Mouse (Mus musculus): Measurements from ENCODE around the gene Ccnd2. TPM values are rescaled to one million over a fixed set of nuclear protein-coding genes. Genes with fewer than 3 reads are reported as not detected.

The Ccnd2 gene
- total and polyA plus RNA-seq, 3 experiments, result 67.3 to 407 (median 198) TPM

DNA sequence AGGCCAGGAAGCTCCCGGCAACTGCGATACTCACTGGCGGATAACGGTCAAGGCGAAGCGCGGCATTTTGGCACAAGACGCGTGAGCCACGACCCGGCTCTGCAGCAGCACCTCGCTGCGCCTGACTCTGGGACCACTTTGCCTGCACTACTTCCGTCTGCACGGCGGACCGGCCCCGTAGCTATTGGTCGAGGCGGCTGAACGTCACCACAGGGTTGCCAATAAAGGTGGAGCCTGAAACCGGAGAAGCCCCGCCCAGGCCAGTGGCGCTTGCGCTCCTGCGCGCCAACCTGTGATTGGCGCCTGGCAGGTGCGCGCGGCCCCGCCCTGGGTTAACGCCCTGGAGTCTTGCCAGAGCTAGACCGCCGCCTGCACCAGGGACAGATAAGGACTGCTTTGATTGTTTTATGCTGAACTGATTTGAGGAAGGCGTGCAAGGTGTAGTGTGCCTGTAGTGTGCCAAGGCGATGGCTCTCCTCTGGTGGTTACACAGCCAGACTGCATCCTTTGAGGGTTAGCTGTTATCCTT lies 42.5 kb downstream of the Ccnd2 start, which contains the start of gene Tigar:
Tigar (minus strand) TSS at position 156 of the 529 bp plus-strand sequence.
- no peaks in the 10 kb centered on the region for H3K36me3 ChIP-seq (ENCODE audit: control insufficient read depth in 1 of 2, insufficient read depth in 2 of 2, low read length in 2 of 2)
- peak; percentile 98 for DNase-seq (ENCODE audit: low read depth, low spot score)
- H3K79me2 ChIP-seq (ENCODE audit: control insufficient read depth, insufficient read depth, low read length, poor library complexity), result no peaks in the 10 kb centered on the region
- H3K4me1 ChIP-seq (ENCODE audit: control insufficient read depth in 1 of 2, insufficient read depth in 2 of 2, low read length in 2 of 2), result peaks cover 0 to 7% of the 10 kb centered on the region in 2 experiments; a peak in 2 of 4 replicates
- peak within 1 kb of the TSS; percentile 26 for H3K9ac ChIP-seq (ENCODE audit: control insufficient read depth, low read depth, low read length, poor library complexity, severe bottlenecking)
- H3K27me3 ChIP-seq (ENCODE audit: control insufficient read depth in 1 of 2, insufficient read depth in 2 of 2, low read length in 2 of 2), result no peaks in the 10 kb centered on the region
- H3K27ac ChIP-seq (ENCODE audit: control insufficient read depth, low read depth, low read length), result no peak within 1 kb of the TSS
- H3K9me3 ChIP-seq (replicated peaks; ENCODE audit: insufficient read depth, low read length), result no peaks in the 10 kb centered on the region
- H3K4me3 ChIP-seq (ENCODE audit: control insufficient read depth in 1 of 2, insufficient read depth in 1 of 2, low read depth in 2 of 2, low read length in 2 of 2), result peak within 1 kb of the TSS; percentile 49 to 62
- TF ChIP-seq KAT2A (conservative IDR thresholded peaks at IDR 0.05; ENCODE audit: low read depth, low read length), result no peak
- no peak for TF ChIP-seq CTCF (IDR thresholded peaks at IDR 0.05 in 2 of 3, conservative IDR thresholded peaks at IDR 0.05 in 1 of 3; ENCODE audit: control insufficient read depth in 1 of 3, insufficient read depth in 1 of 3, low read depth in 2 of 3, low read length in 3 of 3, poor library complexity in 1 of 3, severe bottlenecking in 1 of 3)
- TF ChIP-seq USF2 (IDR thresholded peaks at IDR 0.05; ENCODE audit: borderline replicate concordance in 1 of 2, insufficient read depth in 1 of 2, low read depth in 1 of 2, low read length in 2 of 2), result no peak
- TF ChIP-seq SIN3A (IDR thresholded peaks at IDR 0.05; ENCODE audit: low read length), result peak; percentile 56
- TF ChIP-seq MAZ (IDR thresholded peaks at IDR 0.05; ENCODE audit: low read depth, low read length), result no peak
- TF ChIP-seq ZMIZ1 (IDR thresholded peaks at IDR 0.05; ENCODE audit: low read depth, low read length), result no peak
- no peak for TF ChIP-seq ZC3H11A (IDR thresholded peaks at IDR 0.05; ENCODE audit: low read depth, low read length)
- TF ChIP-seq GATA1 (IDR thresholded peaks at IDR 0.05; ENCODE audit: low read depth, low read length), result peak; percentile 87
- TF ChIP-seq NRF1 (IDR thresholded peaks at IDR 0.05; ENCODE audit: insufficient read depth, low read depth, low read length, poor library complexity, severe bottlenecking), result peak; percentile 81
- TF ChIP-seq CHD1 (IDR thresholded peaks at IDR 0.05; ENCODE audit: low read depth, low read length), result no peak
- TF ChIP-seq JUND (IDR thresholded peaks at IDR 0.05; ENCODE audit: low read depth, low read length), result no peak
- TF ChIP-seq TBP (IDR thresholded peaks at IDR 0.05; ENCODE audit: low read depth, low read length), result 0 out of 2 replicates have a peak, but pooled peaks have one; percentile 19
- peak; percentile 89 for TF ChIP-seq MXI1 (IDR thresholded peaks at IDR 0.05; ENCODE audit: low read depth, low read length)
- TF ChIP-seq MAFK (IDR thresholded peaks at IDR 0.05; ENCODE audit: borderline replicate concordance, low read depth, low read length), result peak; percentile 70; the same call in 1 of the 2 replicates
- peak; percentile 91 for TF ChIP-seq TCF12 (IDR thresholded peaks at IDR 0.05; ENCODE audit: low read depth, low read length)
- TF ChIP-seq BHLHE40 (IDR thresholded peaks at IDR 0.05; ENCODE audit: borderline replicate concordance, low read depth, low read length), result peak; percentile 91
- peak; percentile 100 for TF ChIP-seq RCOR1 (IDR thresholded peaks at IDR 0.05; ENCODE audit: low read depth, low read length)
- no peak for TF ChIP-seq ZKSCAN1 (IDR thresholded peaks at IDR 0.05; ENCODE audit: low read depth, low read length)
- TF ChIP-seq CHD2 (IDR thresholded peaks at IDR 0.05; ENCODE audit: low read length), result no peak
- no peak for TF ChIP-seq ZNF384 (IDR thresholded peaks at IDR 0.05; ENCODE audit: low read depth, low read length)
- TF ChIP-seq SMC3 (IDR thresholded peaks at IDR 0.05; ENCODE audit: low read depth, low read length), result no peak
- no peak for TF ChIP-seq USF1 (IDR thresholded peaks at IDR 0.05; ENCODE audit: low read depth, low read length)
- TF ChIP-seq MAX (IDR thresholded peaks at IDR 0.05; ENCODE audit: low read length), result peak; percentile 55
- TF ChIP-seq POLR2AphosphoS2 (IDR thresholded peaks at IDR 0.05; ENCODE audit: low read length), result no peak
- peak; percentile 67 for TF ChIP-seq NELFE (IDR thresholded peaks at IDR 0.05; ENCODE audit: low read depth, low read length)
- peak; percentile 58; the same call in 1 of the 2 replicates for TF ChIP-seq TAL1 (IDR thresholded peaks at IDR 0.05; ENCODE audit: low read length)
- TF ChIP-seq POLR2AphosphoS5 (IDR thresholded peaks at IDR 0.05; ENCODE audit: borderline replicate concordance, low read depth, low read length), result no peak
- TF ChIP-seq UBTF (IDR thresholded peaks at IDR 0.05; ENCODE audit: borderline replicate concordance, insufficient read depth, low read depth, low read length), result no peak
- TF ChIP-seq MYB (IDR thresholded peaks at IDR 0.05; ENCODE audit: low read depth, low read length), result no peak
- no peak for TF ChIP-seq MEF2A (IDR thresholded peaks at IDR 0.05; ENCODE audit: extremely low read depth, insufficient replicate concordance, low read depth, low read length, poor library complexity, severe bottlenecking)
- peak; percentile 74 for TF ChIP-seq ELF1 (IDR thresholded peaks at IDR 0.05; ENCODE audit: low read depth, low read length)
- TF ChIP-seq POLR2A (IDR thresholded peaks at IDR 0.05; ENCODE audit: control insufficient read depth in 1 of 2, insufficient read depth in 1 of 2, low read depth in 1 of 2, low read length in 2 of 2, poor library complexity in 1 of 2), result peak; percentile 80
- peak; percentile 63 for TF ChIP-seq HCFC1 (IDR thresholded peaks at IDR 0.05; ENCODE audit: low read depth, low read length)
- TF ChIP-seq EP300 (IDR thresholded peaks at IDR 0.05; ENCODE audit: low read depth in 1 of 2, low read length in 2 of 2), result peak in 1 of 2 experiments; percentile 77; a peak in 2 of 4 replicates
- TF ChIP-seq GABPA (IDR thresholded peaks at IDR 0.05; ENCODE audit: low read depth, low read length), result no peak
- no peak for TF ChIP-seq E2F4 (IDR thresholded peaks at IDR 0.05; ENCODE audit: borderline replicate concordance, low read depth, low read length)
- 0 out of 2 replicates have a peak, but pooled peaks have one; percentile 17 for TF ChIP-seq MYC (IDR thresholded peaks at IDR 0.05; ENCODE audit: low read depth, low read length)

All from MEL (cell line).